Mouse (Mus musculus) lung, postnatal 25 days (tissue): ENCODE results near the gene Rgs10.

Experiments
- DNase-seq: peaks from one replicate; pipeline ENCODE4 v3.0.0; 2022; ENCODE audit warnings: low spot score

The Rgs10 gene

GRCm38 (mm10) chr7:128410708-128411413 lies 7.7 kb downstream of the Rgs10 start:
- no peak for DNase-seq

- no peak for DNase-seq
Measured at GRCm38 (mm10) chr7:128408265-128408664, 10.3 kb downstream of the Rgs10 start.

GRCm38 (mm10) chr7:128403988-128404387 lies 14.6 kb downstream of the Rgs10 start:
- DNase-seq, result no peak

- no peak for DNase-seq
Measured at GRCm38 (mm10) chr7:128403586-128403985, 15.0 kb downstream of the Rgs10 start.

- no peak for DNase-seq
Measured at GRCm38 (mm10) chr7:128403128-128403527, 15.4 kb downstream of the Rgs10 start.

GRCm38 (mm10) chr7:128402577-128402976 lies 16.0 kb downstream of the Rgs10 start:
- no peak for DNase-seq

GRCm38 (mm10) chr7:128398664-128399063 lies 19.9 kb downstream of the Rgs10 start:
- DNase-seq, result no peak

GRCm38 (mm10) chr7:128397066-128397465 lies 21.5 kb downstream of the Rgs10 start:
- DNase-seq, result no peak

GRCm38 (mm10) chr7:128393756-128394155 lies 24.8 kb downstream of the Rgs10 start:
- no peak for DNase-seq

GRCm38 (mm10) chr7:128392972-128393314 lies 25.6 kb downstream of the Rgs10 start:
- no peak for DNase-seq

- DNase-seq, result peak; percentile 55
Measured at GRCm38 (mm10) chr7:128392071-128392971, 26.2 kb downstream of the Rgs10 start.

- no peak for DNase-seq
Measured at GRCm38 (mm10) chr7:128391267-128392057, 27.1 kb downstream of the Rgs10 start.

- DNase-seq, result peak; percentile 71
Measured at GRCm38 (mm10) chr7:128388968-128389367, 29.6 kb downstream of the Rgs10 start.

- DNase-seq, result no peak
Measured at GRCm38 (mm10) chr7:128383726-128384463, 34.7 kb downstream of the Rgs10 start.

GRCm38 (mm10) chr7:128383189-128383725 lies 35.3 kb downstream of the Rgs10 start:
- DNase-seq, result no peak

GRCm38 (mm10) chr7:128382527-128382860 lies 36.1 kb downstream of the Rgs10 start:
- no peak for DNase-seq

GRCm38 (mm10) chr7:128381811-128382526 lies 36.6 kb downstream of the Rgs10 start:
- DNase-seq, result no peak

GRCm38 (mm10) chr7:128381001-128381400 lies 37.6 kb downstream of the Rgs10 start:
- DNase-seq, result no peak

GRCm38 (mm10) chr7:128379162-128379805 lies 39.3 kb downstream of the Rgs10 start:
- DNase-seq, result no peak

GRCm38 (mm10) chr7:128376206-128376701 lies 42.3 kb downstream of the Rgs10 start:
- DNase-seq, result peak; percentile 58
